Mouse (Mus musculus) liver, embryonic 14.5 days (tissue): ENCODE measurements around the gene Tbc1d22a. TPM values are rescaled to one million over a fixed set of nuclear protein-coding genes. Genes with fewer than 3 reads are reported as not detected.

ENCODE experiments used
- ATAC-seq: fragments of 200-750 bp; cut with Nextera tagmentation; 2 replicates; pipeline ENCODE4 v1.8.0; 2017; ENCODE audit warnings: moderate number of reproducible peaks, mild to moderate bottlenecking, moderate library complexity; ENCODE audit not compliant: insufficient read depth
- DNase-seq, 3 experiments: peaks; one replicate each; pipeline ENCODE4 v3.0.0-alpha.2; 2012 to 2013; ENCODE audit warnings: low read depth in 3 of 3, low spot score in 3 of 3
- H3K27ac ChIP-seq: fragments of 300-500 bp; sonication (generic); 2 replicates; pipeline ENCODE4 v1.5.1; 2014; ENCODE audit warnings: moderate library complexity, mild to moderate bottlenecking, control low read depth, inconsistent platforms
- H3K27me3 ChIP-seq: fragments of 300-500 bp; sonication (generic); 2 replicates; pipeline ENCODE4 v1.6.1; 2014; ENCODE audit warnings: mild to moderate bottlenecking, low read length, moderate library complexity; ENCODE audit not compliant: control insufficient read depth, insufficient read depth
- H3K36me3 ChIP-seq: fragments of 300-500 bp; sonication (generic); replicated peaks from 2 replicates; pipeline ENCODE4 v1.6.1; 2014; ENCODE audit warnings: low read depth; ENCODE audit not compliant: control insufficient read depth, insufficient read depth
- H3K4me1 ChIP-seq, 2 experiments: fragments of 200-500 bp in 1 of 2; fragments of 300-500 bp in 1 of 2; sonication (generic) in 1 of 2; replicated peaks; 2 replicates each; pipeline ENCODE4 v1.6.1; 2012 to 2014; ENCODE audit warnings: antibody characterized with exemption in 1 of 2, inconsistent platforms in 1 of 2, low read length in 1 of 2; ENCODE audit not compliant: control insufficient read depth in 2 of 2, insufficient read depth in 2 of 2
- H3K4me2 ChIP-seq: fragments of 300-500 bp; sonication (generic); 2 replicates; pipeline ENCODE4 v1.6.1; 2014; ENCODE audit warnings: low read depth, mild to moderate bottlenecking, control low read depth, moderate library complexity
- H3K4me3 ChIP-seq, 2 experiments: fragments of 200-500 bp in 1 of 2; fragments of 300-500 bp in 1 of 2; sonication (generic) in 1 of 2; 2 replicates each; pipeline ENCODE4 v1.5.1; 2012 to 2014; ENCODE audit warnings: low read depth in 2 of 2, low read length in 2 of 2, mild to moderate bottlenecking in 2 of 2, control low read depth in 1 of 2, inconsistent platforms in 1 of 2, moderate library complexity in 1 of 2; ENCODE audit not compliant: insufficient read depth in 1 of 2
- H3K9ac ChIP-seq: fragments of 300-500 bp; sonication (generic); replicated peaks from 2 replicates; pipeline ENCODE4 v1.6.1; 2014; ENCODE audit warnings: mild to moderate bottlenecking, control low read depth, moderate library complexity
- H3K9me3 ChIP-seq: fragments of 300-500 bp; sonication (generic); 2 replicates; pipeline ENCODE4 v1.6.1; 2016; ENCODE audit warnings: low read length, mixed read lengths; ENCODE audit not compliant: control insufficient read depth
- CTCF ChIP-seq: IDR thresholded peaks from 2 replicates; pipeline ENCODE4 v1.5.1; 2016; ENCODE audit warnings: antibody characterized with exemption, low read depth, control low read depth
- EP300 ChIP-seq: IDR thresholded peaks from 2 replicates; pipeline ENCODE4 v1.6.1; 2016; ENCODE audit warnings: antibody characterized with exemption, low read depth
- WGBS: fragments of 180-500 bp; shearing (Covaris S2); extraction: QIAGEN DNeasy Blood & Tissue Kit; methylation state at CpG from one replicate; pipeline ENCODE4 v1.1.7; 2014; ENCODE audit not compliant: insufficient replicate concordance; 5-methylcytosine and 5-hydroxymethylcytosine counted together
- polyA plus RNA-seq, 2 experiments: library from polyadenylated mRNA; depleted of rRNA in 1 of 2; stranded (reverse) in 1 of 2; unstranded in 1 of 2; fragments of >200 nt; fragmentation: Nextera tagmentation in 1 of 2; extraction: Ambion mirVana in 1 of 2; gene quantifications; 2 replicates each; pipeline versions ENCODE4 v1.2.1 to v1.2.3; 2012 to 2014

The Tbc1d22a gene
- polyA plus RNA-seq, 2 experiments: 4.1 to 6.4 TPM

- no peaks in the 10 kb centered on the region for H3K27me3 ChIP-seq
- no peak overlapping the region for H3K4me2 ChIP-seq
- no peaks in the 10 kb centered on the region for H3K36me3 ChIP-seq
- H3K4me3 ChIP-seq: no peak overlapping the region
- no peaks in the 10 kb centered on the region for H3K4me1 ChIP-seq
- H3K27ac ChIP-seq: no peak overlapping the region
- DNase-seq (no peak), ATAC-seq (no peak)
- no peaks in the 10 kb centered on the region for H3K9me3 ChIP-seq
- no peak overlapping the region for H3K9ac ChIP-seq
- TF ChIP-seq CTCF (no peak), EP300 (no peak)
- WGBS: 48% methylated on average over 1 of the region's 1 CpGs
These were observed 330.0 kb downstream of the Tbc1d22a start for GRCm38 (mm10) chr15:86544122-86544795.

Other genes with a start within 250 kb of the Tbc1d22a start
- 0.11 and 0.12 TPM in 2 replicates for gene Celsr1, start 180.7 kb upstream of the Tbc1d22a start, polyA plus RNA-seq (2012; rRNA removed)
- 0.06 and 0.09 TPM in 2 replicates for gene Celsr1, start 180.7 kb upstream of the Tbc1d22a start, polyA plus RNA-seq (2014; fragmentation: Nextera tagmentation; extraction: Ambion mirVana)
- gene Gramd4, start 156.8 kb upstream of the Tbc1d22a start, polyA plus RNA-seq (2012; rRNA removed): 6.1 and 7.5 TPM in 2 replicates
- gene Gramd4, start 156.8 kb upstream of the Tbc1d22a start, polyA plus RNA-seq (2014; fragmentation: Nextera tagmentation; extraction: Ambion mirVana): 2.5 and 4.0 TPM in 2 replicates
- 2.4 and 2.9 TPM in 2 replicates for gene Cerk, start 28.3 kb upstream of the Tbc1d22a start, polyA plus RNA-seq (2012; rRNA removed)
- gene Cerk, start 28.3 kb upstream of the Tbc1d22a start, polyA plus RNA-seq (2014; fragmentation: Nextera tagmentation; extraction: Ambion mirVana): 2.7 and 3.3 TPM in 2 replicates